Mouse (Mus musculus) macrophage (primary cell): Measurements from ENCODE around the gene Fam114a2. TPM values are rescaled to one million over a fixed set of nuclear protein-coding genes. Genes with fewer than 3 reads are reported as not detected.

Experiments used
- H3K27ac ChIP-seq: fragments of 350-480 bp; formaldehyde crosslinking; 2 replicates; pipeline ENCODE4 v1.9.0; 2021
- H3K36me3 ChIP-seq: fragments of 350-480 bp; formaldehyde crosslinking; 2 replicates; pipeline ENCODE4 v1.9.0; 2021; ENCODE audit errors: inconsistent target
- H3K4me3 ChIP-seq: fragments of 350-480 bp; formaldehyde crosslinking; 2 replicates; pipeline ENCODE4 v1.9.0; 2021; ENCODE audit errors: inconsistent target
- H3K79me2 ChIP-seq: fragments of 350-480 bp; formaldehyde crosslinking; 2 replicates; pipeline ENCODE4 v1.9.0; 2021; ENCODE audit errors: inconsistent target
- WGBS: methylation state at CpG from one replicate; pipeline ENCODE4 v1.1.7; 2026; ENCODE audit warnings: inconsistent platforms; ENCODE audit not compliant: missing documents; 5-methylcytosine and 5-hydroxymethylcytosine counted together
- polyA plus RNA-seq: library from polyadenylated mRNA; stranded (reverse); fragments of 250-400 nt; gene quantifications from 3 replicates; pipeline ENCODE4 v1.2.4, GENCODE M21; 2018; ENCODE audit warnings: inconsistent platforms

Gene Fam114a2
- polyA plus RNA-seq, 1 experiment from 2014 or later, result 40.8 TPM

DNA sequence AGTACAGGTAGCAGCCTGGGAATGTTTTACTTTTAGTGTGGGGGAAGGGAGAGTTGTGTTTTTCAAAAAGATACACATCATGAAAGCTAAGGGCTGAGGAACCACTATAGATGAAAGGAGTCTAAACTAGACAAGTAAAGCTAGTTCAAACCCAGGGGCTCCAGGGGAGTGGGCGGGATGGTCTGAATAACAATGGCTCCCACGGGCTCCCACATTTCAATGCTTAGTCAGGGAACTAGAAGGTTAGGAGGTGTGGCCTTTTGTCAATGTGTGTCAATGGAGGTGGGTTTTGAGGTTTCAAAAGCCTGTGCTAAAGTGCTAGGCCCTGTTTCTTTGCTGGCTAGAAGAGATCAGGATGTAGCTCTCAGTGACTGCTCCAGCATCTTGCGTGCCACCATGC lies 20.7 kb downstream of the Fam114a2 start:
- WGBS, result 92% methylated on average over 3 of the region's 3 CpGs
- Histone ChIP-seq H3K36me3 (peaks cover 56% of the 10 kb centered on the region; the same call in 1 of the 2 replicates), H3K27ac (no peak overlapping the region), H3K4me3 (no peak overlapping the region), H3K79me2 (no peaks in the 10 kb centered on the region)

DNA sequence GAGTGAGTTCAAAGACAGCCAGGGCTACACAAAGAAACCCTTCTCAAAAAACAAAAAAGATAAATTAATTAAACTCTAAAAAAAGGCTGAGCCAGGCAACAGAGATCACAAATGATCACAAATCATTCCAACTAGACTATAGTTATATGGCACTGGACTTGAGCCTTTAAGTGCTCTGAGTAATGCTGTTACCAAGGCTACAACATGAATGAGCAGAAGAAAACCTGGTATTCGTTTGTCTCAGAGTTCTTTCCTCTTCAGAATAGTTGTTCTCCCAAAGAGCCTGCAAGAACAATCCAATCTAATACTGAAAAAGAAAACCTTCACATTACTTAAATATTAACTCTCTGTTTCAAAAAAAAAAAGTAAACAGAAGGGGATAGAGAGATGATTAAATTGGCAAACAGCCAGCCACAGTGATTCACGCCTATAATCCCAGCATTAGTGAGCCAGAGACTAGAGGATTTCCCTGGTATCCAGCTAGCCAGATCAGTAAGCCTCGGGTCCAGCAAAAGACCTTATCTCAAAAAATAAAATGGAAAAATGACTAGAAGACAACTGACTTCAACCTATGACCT lies 21.9 kb downstream of the Fam114a2 start:
- Histone ChIP-seq H3K36me3 (peaks cover 60% of the 10 kb centered on the region), H3K79me2 (no peaks in the 10 kb centered on the region), H3K27ac (no peak overlapping the region), H3K4me3 (no peak overlapping the region)
- WGBS, result 85% methylated on average over 3 of the region's 3 CpGs

DNA sequence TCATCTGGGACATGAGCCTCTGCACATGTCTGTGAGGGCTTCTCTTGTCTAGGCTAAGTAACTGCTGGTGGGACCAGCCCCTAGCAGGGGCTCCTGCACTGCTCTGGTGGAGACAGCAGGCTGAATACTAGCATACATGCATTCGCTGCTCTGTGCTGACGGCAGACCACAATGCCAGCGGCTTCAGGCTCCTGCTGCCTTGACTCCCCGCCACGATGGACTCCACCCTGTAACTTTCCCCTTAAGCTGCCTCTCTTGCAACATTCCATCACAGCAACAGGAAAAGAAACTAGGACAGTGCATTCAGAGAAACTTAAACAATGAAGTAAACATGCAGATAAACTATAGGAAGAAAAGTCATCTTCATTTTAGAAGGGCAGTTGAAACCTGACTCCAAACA lies 30.0 kb downstream of the Fam114a2 start:
- Histone ChIP-seq H3K36me3 (peaks cover 73% of the 10 kb centered on the region), H3K79me2 (no peaks in the 10 kb centered on the region), H3K4me3 (no peak overlapping the region), H3K27ac (no peak overlapping the region)
- 65% methylated on average over 5 of the region's 5 CpGs for WGBS

DNA sequence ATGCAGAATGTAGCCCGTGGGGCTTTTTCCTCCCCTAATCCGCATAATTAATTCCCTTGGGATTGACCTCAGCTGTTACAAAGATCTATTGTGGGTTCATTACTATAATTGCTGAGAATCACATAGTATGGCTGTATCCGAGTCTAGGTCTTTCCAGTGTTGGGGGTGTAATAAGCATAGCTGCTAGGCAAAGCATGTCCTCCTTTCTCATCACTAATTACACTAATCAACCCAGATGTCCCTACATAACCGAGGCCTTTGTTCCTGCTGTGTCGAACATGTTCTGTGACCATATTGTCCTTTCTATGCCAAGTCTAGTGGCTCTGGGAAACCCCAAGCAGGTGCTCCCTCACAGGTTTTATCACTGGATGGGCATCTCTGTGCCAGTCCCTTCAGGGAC lies 40.3 kb downstream of the Fam114a2 start:
- Histone ChIP-seq H3K4me3 (no peak overlapping the region), H3K79me2 (no peaks in the 10 kb centered on the region), H3K36me3 (peaks cover 14% of the 10 kb centered on the region), H3K27ac (no peak overlapping the region)
- WGBS, result 100% methylated on average over 5 of the region's 5 CpGs

DNA sequence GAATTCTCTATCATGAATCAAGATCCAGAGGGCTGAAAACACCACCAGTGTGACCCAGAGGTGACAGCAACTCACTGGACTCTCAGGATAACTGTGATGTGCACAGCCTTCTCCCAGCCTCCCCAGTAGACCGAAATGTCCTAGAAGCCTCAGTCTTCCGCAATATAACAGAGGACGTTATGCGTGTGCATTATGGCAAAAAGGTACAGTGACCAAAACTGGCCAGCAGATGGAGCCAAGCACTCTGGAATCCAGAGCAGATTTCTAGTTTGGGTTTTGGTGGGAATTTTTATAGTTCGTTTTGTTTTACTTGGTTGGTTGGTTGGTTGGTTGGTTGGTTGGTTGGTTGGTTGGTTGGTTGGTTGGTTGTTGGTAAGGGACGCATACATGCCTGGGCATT lies 43.3 kb downstream of the Fam114a2 start:
- Histone ChIP-seq H3K79me2 (no peaks in the 10 kb centered on the region), H3K36me3 (no peaks in the 10 kb centered on the region), H3K4me3 (no peak overlapping the region), H3K27ac (no peak overlapping the region)
- WGBS, result 44% methylated on average over 6 of the region's 6 CpGs

DNA sequence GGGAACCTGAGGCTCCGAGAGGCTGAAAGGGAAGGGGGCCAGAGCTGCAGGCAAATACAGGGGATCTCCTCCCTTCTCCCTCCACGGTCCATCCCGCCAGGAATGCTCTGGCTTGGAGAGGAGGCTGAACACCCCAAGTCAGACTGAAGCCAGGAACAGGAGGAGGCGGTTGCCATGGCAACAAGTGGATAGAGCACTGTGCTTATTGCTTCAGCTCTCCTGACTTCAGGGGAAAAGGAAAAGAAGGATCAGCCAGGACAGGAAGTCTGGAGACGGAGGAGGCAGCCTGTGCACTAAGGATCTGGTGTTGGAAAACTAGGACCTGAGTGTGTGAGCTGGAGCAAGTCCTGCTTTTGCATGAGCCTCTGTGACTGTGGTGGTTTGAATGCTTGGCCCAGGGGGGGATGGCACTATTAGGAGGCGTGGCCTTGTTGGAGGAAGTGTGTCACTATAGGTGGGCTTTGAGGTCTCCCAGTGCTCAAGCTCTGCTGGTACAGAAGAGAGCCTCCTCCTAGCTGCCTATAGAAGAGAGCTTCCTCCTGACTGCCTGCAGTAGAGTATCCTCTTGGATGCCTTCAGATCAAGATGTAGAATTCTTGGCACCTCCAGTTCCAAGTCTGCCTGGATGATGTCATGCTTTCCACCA lies 44.0 kb downstream of the Fam114a2 start:
- 82% methylated on average over 6 of the region's 6 CpGs for WGBS
- H3K36me3 ChIP-seq, result no peaks in the 10 kb centered on the region
- H3K4me3 ChIP-seq, result no peak overlapping the region
- no peaks in the 10 kb centered on the region for H3K79me2 ChIP-seq
- no peak overlapping the region for H3K27ac ChIP-seq

DNA sequence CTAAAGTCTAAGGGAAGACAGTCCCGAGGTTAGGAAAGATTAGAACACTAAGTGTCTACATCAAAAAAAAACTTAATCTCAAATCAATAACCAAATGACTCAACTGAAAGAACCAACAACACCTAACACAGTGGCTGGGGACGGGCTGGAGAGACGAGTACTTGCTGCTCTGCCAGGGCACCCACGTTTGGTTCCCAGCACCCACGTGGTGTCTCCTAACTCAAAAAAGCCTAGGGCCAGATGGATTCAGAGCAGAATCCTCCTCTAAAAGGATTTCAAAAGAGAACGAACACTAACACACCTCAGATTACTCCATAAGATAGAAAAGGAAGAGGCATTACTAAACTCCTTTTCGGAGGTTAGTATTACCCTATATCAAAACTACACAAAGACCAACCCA lies 47.4 kb downstream of the Fam114a2 start:
- no peak overlapping the region for H3K4me3 ChIP-seq
- H3K79me2 ChIP-seq, result no peaks in the 10 kb centered on the region
- H3K27ac ChIP-seq, result no peak overlapping the region
- H3K36me3 ChIP-seq, result no peaks in the 10 kb centered on the region
- 89% methylated on average over 6 of the region's 7 CpGs for WGBS

DNA sequence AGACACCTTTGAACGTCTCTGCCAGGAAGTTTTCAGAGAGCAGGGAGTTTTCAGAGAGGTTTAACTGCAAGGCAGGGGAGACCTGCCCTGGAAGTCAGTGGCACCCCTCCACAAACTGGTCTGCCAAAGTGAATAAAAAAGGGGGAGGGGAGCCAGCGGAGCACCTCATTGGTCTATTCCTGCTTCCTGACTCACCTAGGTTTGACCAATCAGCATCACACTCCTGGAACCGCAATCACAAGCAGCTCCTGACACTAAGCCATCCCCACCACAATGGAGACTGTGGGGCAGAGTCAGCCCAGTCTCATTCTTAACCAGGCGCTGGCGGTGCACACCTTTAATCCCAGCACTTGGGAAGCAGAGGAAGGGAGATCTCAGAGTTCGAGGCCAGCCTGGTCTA lies 48.4 kb downstream of the Fam114a2 start:
- 73% methylated on average over 6 of the region's 6 CpGs for WGBS
- Histone ChIP-seq H3K27ac (no peak overlapping the region), H3K36me3 (no peaks in the 10 kb centered on the region), H3K79me2 (no peaks in the 10 kb centered on the region), H3K4me3 (no peak overlapping the region)

DNA sequence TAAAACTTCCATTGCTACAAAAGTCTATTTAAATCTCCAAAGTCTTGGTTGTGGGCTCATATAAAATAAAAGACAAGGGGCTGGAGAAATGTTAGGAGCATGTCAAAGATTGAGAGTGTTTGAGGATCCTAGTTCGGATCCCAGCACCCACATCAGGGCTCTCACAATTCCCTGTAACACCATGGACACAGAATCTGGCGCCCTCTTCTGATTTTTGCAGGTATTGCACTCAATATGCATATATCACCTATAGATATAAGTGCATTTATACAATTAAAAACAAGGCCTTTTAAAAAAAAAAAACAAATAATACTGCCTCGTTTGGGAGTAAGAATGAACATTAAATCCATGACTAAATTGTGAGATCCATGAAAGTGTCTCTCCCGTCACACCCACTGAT lies 49.7 kb downstream of the Fam114a2 start:
- 84% methylated on average over 4 of the region's 4 CpGs for WGBS
- Histone ChIP-seq H3K36me3 (no peaks in the 10 kb centered on the region), H3K27ac (no peak overlapping the region), H3K79me2 (no peaks in the 10 kb centered on the region), H3K4me3 (no peak overlapping the region)

DNA sequence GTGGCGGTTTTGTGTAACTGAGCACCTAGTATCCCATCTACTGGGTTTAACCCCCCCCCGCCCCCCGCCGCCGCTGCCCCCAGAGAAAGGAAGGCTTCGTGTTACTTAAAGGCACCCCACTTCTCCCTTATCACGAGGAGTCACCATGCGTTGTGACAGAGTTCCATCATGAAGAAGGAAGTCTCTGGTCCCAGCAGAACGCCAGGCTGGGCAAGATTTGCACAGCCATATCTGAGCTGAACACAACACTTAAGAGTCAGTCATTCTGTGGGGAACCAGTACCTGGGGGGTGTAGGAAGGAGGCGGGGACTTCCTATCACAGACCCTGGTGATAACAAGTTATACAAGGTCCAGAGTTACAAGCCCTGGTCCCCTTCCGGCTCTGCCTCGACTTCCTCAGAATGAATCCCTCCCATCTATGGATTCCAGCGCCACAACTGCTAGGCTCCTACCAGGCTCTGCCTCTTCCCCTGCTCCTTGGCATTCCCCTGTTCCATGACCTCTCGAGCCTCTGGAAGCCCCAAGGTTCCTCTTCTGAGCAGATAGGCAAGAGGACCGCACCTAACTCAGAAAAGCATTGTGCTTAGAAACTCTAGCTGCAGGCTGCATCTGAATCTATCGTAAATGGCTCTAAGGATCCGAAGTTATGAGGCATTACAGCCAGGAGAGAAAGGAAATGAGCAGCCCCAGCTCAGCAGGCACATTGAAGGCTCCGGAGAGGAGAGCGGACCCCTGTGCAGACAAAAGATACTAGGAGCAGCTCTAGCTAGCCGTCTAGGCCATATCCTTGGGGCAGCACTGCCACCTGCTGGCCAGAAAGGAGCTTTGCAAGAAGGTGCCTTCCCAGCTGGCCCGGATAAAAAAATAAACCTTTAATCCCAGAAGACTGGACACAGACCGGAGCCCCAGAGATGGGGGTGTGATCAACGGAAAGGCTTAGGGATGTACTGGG lies 51.0 kb downstream of the Fam114a2 start:
- no peak overlapping the region for H3K4me3 ChIP-seq
- WGBS, result 35% methylated on average over 20 of the region's 23 CpGs
- H3K36me3 ChIP-seq, result no peaks in the 10 kb centered on the region
- no peak overlapping the region for H3K27ac ChIP-seq
- no peaks in the 10 kb centered on the region for H3K79me2 ChIP-seq

DNA sequence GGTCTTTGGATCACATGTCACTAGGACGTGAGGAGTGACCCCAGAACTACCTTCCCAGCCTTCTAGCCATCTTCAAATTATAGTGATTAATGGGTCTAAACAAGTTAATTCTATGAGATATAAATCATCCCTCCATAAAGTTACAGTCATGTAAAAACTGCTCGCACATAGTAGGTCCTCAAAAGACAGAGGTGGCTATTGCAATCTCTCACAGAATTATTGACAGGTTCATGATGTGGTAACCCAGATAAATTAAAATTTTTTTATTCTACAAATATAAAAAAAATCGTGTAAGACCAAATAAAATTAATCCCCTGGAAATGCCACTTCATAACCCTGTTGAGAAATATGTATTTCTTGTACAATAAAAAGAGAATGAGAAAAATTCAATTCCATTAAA lies 52.6 kb downstream of the Fam114a2 start:
- no peaks in the 10 kb centered on the region for H3K79me2 ChIP-seq
- H3K27ac ChIP-seq, result no peak overlapping the region
- no peak overlapping the region for H3K4me3 ChIP-seq
- WGBS, result 89% methylated on average over 3 of the region's 3 CpGs
- H3K36me3 ChIP-seq, result no peaks in the 10 kb centered on the region

DNA sequence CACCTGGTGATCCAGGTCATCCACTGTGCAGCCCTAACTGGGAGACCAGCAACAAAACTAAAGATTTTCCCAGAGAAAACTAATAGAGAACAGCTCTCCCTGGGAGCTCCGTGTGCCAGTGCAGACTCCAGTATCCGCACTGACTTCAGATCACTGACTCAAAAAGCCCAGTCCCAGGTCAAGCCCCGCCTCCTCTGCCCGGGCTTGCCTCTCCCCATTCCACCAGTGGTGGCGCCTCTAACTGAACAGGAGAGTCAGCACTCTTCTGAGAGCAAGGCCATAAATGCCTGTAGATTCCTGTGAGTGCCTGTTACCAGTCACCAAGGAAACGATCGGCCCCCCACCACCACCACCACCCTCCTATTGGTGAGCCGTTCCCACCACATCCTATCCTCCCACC lies 53.4 kb downstream of the Fam114a2 start:
- 59% methylated on average over 8 of the region's 8 CpGs for WGBS
- Histone ChIP-seq H3K36me3 (no peaks in the 10 kb centered on the region), H3K27ac (no peak overlapping the region), H3K79me2 (no peaks in the 10 kb centered on the region), H3K4me3 (no peak overlapping the region)

DNA sequence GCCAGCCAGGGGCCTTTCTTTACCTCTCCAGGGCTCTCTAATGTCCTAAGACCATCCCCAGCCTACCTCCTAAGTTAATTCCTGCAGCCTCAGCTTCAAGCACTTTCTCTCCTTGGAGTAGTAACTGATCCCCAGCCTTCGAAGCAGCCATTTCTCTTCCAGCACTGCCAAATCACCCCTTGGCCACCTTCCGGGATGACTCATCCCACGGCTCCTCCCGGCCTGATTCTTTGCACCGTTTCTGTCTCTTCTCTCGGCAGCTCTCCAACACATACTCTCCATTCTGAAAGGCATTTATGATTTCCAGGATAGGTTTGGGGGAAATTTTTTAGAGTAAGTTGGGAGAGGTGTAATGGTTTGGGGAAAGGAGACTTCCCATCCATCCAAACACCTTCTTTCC lies 58.7 kb downstream of the Fam114a2 start:
- H3K27ac ChIP-seq, result no peak overlapping the region
- no peak overlapping the region for H3K4me3 ChIP-seq
- 82% methylated on average over 6 of the region's 6 CpGs for WGBS
- no peaks in the 10 kb centered on the region for H3K36me3 ChIP-seq
- no peaks in the 10 kb centered on the region for H3K79me2 ChIP-seq

DNA sequence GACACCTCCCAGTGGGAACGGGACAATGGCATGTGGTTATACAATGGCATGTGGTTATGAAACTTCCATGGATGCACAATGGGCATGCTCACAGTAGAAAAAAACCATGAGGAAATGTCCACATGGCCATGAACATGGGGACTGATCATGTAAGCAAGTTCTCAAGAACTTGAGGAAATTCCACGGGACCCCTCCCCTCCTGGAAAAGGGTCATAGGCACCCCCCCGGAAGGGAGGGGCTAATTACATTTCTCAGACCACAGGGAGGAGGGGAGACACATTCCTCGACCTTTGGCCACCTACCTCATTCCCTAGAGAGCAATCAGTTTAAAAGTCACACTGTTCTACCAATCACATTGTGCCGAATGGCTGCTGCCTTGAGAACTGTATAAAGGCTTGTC lies 64.0 kb downstream of the Fam114a2 start:
- Histone ChIP-seq H3K4me3 (no peak overlapping the region), H3K36me3 (no peaks in the 10 kb centered on the region), H3K27ac (no peak overlapping the region), H3K79me2 (no peaks in the 10 kb centered on the region)
- WGBS, result 49% methylated on average over 5 of the region's 5 CpGs
